Mouse (Mus musculus): ENCODE measurements around the gene Dio3. TPM values are rescaled to one million over a fixed set of nuclear protein-coding genes. Genes with fewer than 3 reads are reported as not detected.

Dio3 gene
- 0.45 and 0.50 TPM in 2 replicates for polyA plus RNA-seq (2015; fragmentation: Nextera tagmentation; extraction: Ambion mirVana)

DNA sequence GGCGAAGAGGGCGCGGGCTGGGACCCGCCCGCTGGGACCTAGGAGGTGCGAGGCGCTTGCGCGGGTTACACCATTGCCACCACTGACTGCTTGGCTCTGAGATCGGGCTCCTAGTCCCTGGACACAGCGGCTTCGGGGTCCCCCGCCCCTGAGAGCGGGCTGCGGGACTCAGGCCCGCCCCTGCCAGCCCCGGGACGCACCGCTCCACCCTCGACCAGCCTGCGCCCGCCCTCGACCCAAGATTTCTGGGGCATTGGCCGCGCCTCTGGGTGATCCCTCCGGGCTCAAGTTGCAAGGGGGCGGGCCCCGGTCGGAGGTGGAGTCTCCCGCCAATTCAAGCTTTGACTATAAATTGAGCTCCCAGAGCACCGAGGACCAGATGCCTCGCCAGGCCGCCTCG, at the start of gene Dio3:
Gene Dio3 (plus strand): TSS at position 216 of the 400 bp plus-strand sequence.
- Histone ChIP-seq H3K4me1 (peaks cover 36% of the 10 kb centered on the region), H3K27me3 (peaks cover 100% of the 10 kb centered on the region), H3K4me2 (peak within 1 kb of the TSS; percentile 88), H3K9me3 (replicated peaks) (no peaks in the 10 kb centered on the region), H3K27ac (no peak within 1 kb of the TSS), H3K4me3 (replicated peaks) (peak within 1 kb of the TSS; percentile 52), H3K9ac (peak within 1 kb of the TSS; percentile 18; the same call in 1 of the 2 replicates), H3K36me3 (no peaks in the 10 kb centered on the region)
- WGBS: under 1% methylated on average over 34 of the region's 34 CpGs
- ATAC-seq (replicated peaks; ENCODE audit: low FRiP score): peak; percentile 75

DNA sequence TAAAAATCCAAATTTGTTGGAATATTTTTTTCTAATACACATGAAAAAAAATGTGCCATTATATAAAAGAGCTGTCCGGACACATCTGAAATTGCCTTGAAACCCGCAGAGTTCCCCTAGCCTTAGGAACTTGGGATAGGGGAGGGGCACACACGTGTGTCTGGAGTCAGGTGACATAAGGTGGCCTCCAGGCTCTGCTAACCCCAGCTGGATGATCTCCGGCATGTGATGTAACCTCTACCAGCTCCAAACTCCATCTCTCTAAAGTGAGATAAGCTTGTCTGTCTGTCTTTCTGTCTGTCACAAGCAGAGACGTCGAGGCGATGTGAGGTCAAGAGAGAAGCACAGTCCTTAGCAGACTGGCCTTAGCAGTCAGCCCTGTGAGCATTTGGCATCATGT, 48.6 kb upstream of the Dio3 start:
- Histone ChIP-seq H3K4me2 (no peak overlapping the region), H3K9me3 (replicated peaks) (no peaks in the 10 kb centered on the region), H3K27ac (no peak overlapping the region), H3K36me3 (no peaks in the 10 kb centered on the region), H3K9ac (no peak overlapping the region), H3K27me3 (peaks cover 11% of the 10 kb centered on the region; the same call in 1 of the 2 replicates), H3K4me1 (peaks cover 16% of the 10 kb centered on the region), H3K4me3 (replicated peaks) (no peak overlapping the region)
- ATAC-seq (replicated peaks; ENCODE audit: low FRiP score): no peak
- WGBS: 74% methylated on average over 7 of the region's 7 CpGs

DNA sequence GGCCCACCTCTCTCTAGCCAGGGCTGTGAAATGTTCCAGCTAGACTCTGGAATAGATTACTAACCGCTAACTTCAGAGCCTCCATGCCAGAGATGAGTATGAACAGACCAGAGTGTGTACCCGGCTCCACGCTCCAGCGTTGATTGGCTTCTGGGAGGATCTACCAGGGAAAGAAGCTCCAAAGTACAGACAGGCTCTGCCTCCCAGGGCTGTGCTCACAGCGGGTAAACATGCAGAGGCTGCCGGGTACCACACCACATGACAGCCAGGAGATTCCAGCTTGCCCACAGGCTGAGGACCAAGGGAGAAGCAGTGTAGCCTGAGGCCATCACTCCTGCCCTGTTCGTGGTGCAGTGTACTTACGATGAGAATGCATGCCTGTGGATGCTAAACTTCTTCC, 48.1 kb upstream of the Dio3 start:
- 78% methylated on average over 8 of the region's 8 CpGs for WGBS
- no peak overlapping the region for H3K4me3 ChIP-seq (replicated peaks)

DNA sequence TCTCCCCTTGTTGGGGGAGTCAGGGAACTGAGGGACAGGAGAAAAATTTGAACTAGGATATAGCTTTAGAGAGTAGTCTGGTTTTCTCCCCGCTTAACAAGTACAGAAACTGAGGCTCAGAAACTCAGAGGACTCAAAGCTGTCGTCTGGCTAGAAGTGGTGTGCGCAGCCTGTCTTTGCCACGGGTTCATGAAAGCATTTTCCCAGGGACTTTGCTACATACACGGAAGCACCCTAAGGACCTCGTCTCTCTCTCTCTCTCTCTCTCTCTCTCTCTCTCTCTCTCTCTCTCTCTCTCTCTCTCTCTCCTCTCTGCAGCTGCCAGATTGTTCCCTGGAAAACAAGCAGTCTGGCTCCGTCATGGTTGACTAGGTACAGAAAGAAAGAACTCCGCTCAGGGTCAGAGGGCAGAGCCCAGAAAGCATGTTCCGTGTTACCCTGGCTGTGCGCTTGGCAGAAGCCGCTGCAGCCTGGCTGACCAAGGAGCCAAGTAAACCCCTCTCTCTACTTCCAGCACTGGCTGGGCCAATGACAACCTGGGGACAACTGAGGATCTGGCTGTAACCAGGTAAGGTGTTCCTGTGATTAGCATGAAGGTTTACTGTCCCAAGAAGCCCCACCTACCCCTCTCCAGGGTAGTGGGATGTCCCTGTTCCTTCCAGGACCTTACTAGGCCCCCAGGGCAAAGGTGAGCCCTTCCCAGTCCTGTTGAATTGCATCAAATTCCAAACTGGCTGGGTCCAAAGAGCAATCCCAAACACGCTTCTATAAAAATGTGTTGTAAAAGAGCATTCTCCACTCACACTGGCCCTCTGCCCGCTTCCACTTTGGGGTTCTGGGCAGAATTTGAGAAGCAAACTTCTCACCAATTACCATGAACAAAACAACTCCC, 46.9 kb upstream of the Dio3 start:
- H3K27ac ChIP-seq: peak overlapping the region; percentile 45; the same call in 1 of the 2 replicates
- peaks cover 11% of the 10 kb centered on the region; the same call in 1 of the 2 replicates for H3K27me3 ChIP-seq
- H3K9ac ChIP-seq: no peak overlapping the region
- WGBS: 43% methylated on average over 13 of the region's 13 CpGs
- ATAC-seq (replicated peaks; ENCODE audit: low FRiP score): peak; percentile 30; the same call in 1 of the 2 replicates
- H3K36me3 ChIP-seq: no peaks in the 10 kb centered on the region
- H3K4me1 ChIP-seq: peaks cover 20% of the 10 kb centered on the region
- H3K4me3 ChIP-seq (replicated peaks): no peak overlapping the region
- H3K9me3 ChIP-seq (replicated peaks): no peaks in the 10 kb centered on the region
- no peak overlapping the region for H3K4me2 ChIP-seq

More for the DNA sequence above, 48.1 kb upstream of the Dio3 start:
- Histone ChIP-seq H3K27ac (no peak overlapping the region), H3K9ac (no peak overlapping the region), H3K27me3 (peaks cover 11% of the 10 kb centered on the region; the same call in 1 of the 2 replicates), H3K4me2 (no peak overlapping the region), H3K4me1 (peaks cover 16% of the 10 kb centered on the region), H3K9me3 (replicated peaks) (no peaks in the 10 kb centered on the region), H3K36me3 (no peaks in the 10 kb centered on the region)
- ATAC-seq (replicated peaks; ENCODE audit: low FRiP score): 0 out of 2 replicates have a peak, but pooled peaks have one; percentile 27

DNA sequence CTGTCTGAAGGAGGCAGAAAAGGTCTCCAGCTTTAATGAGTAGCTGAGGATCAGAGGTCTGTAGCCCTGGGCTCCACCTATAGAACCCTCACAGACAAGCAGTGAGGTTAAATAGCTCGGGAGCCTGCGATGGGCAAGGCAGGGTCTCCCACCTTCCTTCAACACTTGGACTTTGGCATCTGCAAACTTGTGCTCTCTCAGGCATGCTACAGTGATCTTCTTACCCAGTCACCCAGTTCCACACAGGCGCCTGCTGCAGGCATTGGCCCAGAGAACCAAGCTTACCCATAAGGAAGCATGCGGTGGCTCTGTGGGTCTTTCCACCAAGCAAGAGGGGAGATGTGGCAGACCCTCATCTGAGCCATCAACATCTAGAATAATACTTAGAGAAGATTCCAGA, 43.0 kb upstream of the Dio3 start:
- Histone ChIP-seq H3K9ac (no peak overlapping the region), H3K9me3 (replicated peaks) (no peaks in the 10 kb centered on the region), H3K27me3 (peaks cover 4% of the 10 kb centered on the region; the same call in 1 of the 2 replicates), H3K36me3 (no peaks in the 10 kb centered on the region), H3K4me3 (replicated peaks) (no peak overlapping the region), H3K4me1 (peaks cover 20% of the 10 kb centered on the region), H3K4me2 (no peak overlapping the region), H3K27ac (no peak overlapping the region)
- peak; percentile 47; the same call in 1 of the 2 replicates for ATAC-seq (replicated peaks; ENCODE audit: low FRiP score)
- 86% methylated on average over 4 of the region's 4 CpGs for WGBS

DNA sequence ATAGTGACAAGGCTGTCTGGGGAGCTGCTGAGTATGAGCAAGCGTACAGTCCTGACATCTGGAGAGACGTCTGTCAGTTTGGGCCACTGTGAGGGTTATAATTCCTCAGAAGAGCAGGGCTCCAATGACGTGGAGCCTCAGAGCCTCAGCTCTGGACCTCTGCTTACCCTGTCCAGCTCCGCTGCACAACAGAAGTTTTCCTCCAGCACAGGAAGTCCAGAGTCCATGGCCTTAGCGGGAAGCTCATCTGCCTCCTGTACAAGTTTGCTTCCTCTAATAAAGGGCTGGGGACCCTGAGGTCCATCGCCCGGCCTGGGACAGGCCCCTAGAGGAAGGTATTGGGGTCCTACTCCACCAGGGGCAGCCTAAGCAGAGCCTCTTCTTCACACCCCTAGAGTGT, 41.8 kb upstream of the Dio3 start:
- ATAC-seq (replicated peaks; ENCODE audit: low FRiP score): no peak
- H3K36me3 ChIP-seq: no peaks in the 10 kb centered on the region
- H3K4me2 ChIP-seq: no peak overlapping the region
- no peak overlapping the region for H3K4me3 ChIP-seq (replicated peaks)
- peaks cover 18% of the 10 kb centered on the region for H3K4me1 ChIP-seq
- no peak overlapping the region for H3K27ac ChIP-seq
- 74% methylated on average over 7 of the region's 7 CpGs for WGBS
- no peaks in the 10 kb centered on the region for H3K9me3 ChIP-seq (replicated peaks)
- H3K9ac ChIP-seq: no peak overlapping the region
- 0 out of 2 replicates have a peak, but pooled peaks cover 4% of the 10 kb centered on the region for H3K27me3 ChIP-seq

DNA sequence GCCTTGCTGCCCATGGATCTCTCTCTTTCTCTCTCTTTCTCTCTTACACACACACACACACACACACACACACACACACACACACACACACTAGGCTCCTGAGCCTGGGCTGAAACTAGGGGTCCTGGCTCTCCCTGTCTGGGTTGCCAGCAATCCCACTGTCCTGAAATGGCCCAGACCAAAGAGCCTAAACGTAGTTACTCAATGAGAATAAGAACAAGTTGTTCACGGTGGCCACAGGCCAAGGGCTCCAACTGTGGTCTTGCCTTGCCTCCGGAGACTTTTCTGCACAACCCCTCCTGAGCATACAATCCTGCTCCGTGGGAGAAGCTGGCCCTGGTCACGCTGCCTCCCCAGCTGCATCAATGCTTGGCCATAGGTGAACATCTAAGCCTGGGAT, 39.5 kb upstream of the Dio3 start:
- Histone ChIP-seq H3K4me3 (replicated peaks) (no peak overlapping the region), H3K9me3 (replicated peaks) (no peaks in the 10 kb centered on the region), H3K4me1 (peaks cover 3% of the 10 kb centered on the region; the same call in 1 of the 2 replicates), H3K9ac (no peak overlapping the region), H3K27ac (no peak overlapping the region), H3K27me3 (0 out of 2 replicates have a peak, but pooled peaks cover 4% of the 10 kb centered on the region), H3K36me3 (no peaks in the 10 kb centered on the region), H3K4me2 (no peak overlapping the region)
- ATAC-seq (replicated peaks; ENCODE audit: low FRiP score): no peak
- WGBS: 88% methylated on average over 5 of the region's 5 CpGs

DNA sequence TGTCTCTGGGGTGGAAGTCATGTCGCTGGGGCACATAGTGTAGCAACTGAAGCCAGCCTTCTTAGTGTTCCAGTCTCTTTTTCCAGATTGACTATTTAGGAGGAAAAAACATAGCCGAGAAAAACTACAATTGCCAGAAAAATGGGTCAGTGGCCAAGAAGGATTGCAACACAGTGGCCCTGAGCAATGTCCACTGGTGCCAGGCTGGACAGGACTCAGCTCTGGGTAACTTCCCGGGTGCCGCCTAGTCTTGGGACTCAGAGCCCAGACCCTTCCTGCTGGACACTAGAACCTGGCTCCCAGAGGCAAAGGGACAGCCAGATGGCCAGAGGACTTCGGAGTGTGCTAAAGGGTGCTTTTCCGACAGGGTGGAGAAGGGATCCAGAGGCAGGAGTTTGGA, 34.3 kb upstream of the Dio3 start:
- H3K4me3 ChIP-seq (replicated peaks): no peak overlapping the region
- no peaks in the 10 kb centered on the region for H3K36me3 ChIP-seq
- WGBS: 87% methylated on average over 6 of the region's 6 CpGs
- no peak overlapping the region for H3K4me2 ChIP-seq
- no peaks in the 10 kb centered on the region for H3K9me3 ChIP-seq (replicated peaks)
- no peaks in the 10 kb centered on the region for H3K4me1 ChIP-seq
- H3K27me3 ChIP-seq: no peaks in the 10 kb centered on the region
- no peak overlapping the region for H3K9ac ChIP-seq
- no peak for ATAC-seq (replicated peaks; ENCODE audit: low FRiP score)
- no peak overlapping the region for H3K27ac ChIP-seq

DNA sequence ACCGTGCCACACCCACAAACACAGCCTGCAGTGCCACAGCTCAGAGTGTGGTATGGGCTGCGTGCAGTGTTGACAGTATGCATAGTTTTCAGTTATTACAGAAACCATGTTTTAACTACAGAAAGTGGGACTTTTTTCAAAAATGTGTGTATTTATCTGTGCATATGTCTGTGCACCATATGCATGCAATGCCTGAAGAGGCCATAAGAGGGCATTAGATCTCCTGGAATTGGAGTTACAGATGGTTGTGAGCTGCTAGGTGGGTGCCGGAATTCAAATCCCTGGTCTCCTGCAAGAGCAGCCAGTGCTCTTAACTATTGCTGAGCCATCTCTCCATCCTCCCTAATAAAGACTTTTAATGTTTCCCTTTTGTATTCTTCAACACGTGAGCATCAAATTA, 33.4 kb upstream of the Dio3 start:
- no peaks in the 10 kb centered on the region for H3K27me3 ChIP-seq
- H3K4me2 ChIP-seq: no peak overlapping the region
- H3K9ac ChIP-seq: no peak overlapping the region
- no peaks in the 10 kb centered on the region for H3K9me3 ChIP-seq (replicated peaks)
- no peaks in the 10 kb centered on the region for H3K4me1 ChIP-seq
- WGBS: 96% methylated on average over 4 of the region's 4 CpGs
- no peak for ATAC-seq (replicated peaks; ENCODE audit: low FRiP score)
- no peak overlapping the region for H3K4me3 ChIP-seq (replicated peaks)
- no peaks in the 10 kb centered on the region for H3K36me3 ChIP-seq
- no peak overlapping the region for H3K27ac ChIP-seq

DNA sequence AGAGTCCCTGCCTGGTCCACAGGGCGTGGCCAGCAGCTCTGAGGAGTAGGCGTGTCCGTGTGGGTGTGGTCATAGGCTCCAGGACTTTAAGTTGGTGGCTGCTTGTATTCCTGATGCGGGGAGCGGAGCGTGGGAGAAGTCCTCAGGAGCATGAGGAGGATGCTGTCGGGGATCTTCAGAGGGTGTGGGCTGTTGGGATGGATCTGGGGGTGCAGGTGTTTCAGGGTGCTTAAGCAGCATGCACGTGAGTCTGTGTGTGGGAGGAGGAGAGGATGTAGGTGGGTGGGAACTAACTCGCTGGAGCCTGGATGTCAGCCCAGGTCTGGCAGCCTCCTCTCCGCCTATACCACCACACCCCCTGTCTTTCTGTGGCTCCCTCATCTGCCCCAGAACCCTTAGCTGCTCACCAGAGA, 26.7 kb upstream of the Dio3 start:
- Histone ChIP-seq H3K4me1 (peaks cover 33% of the 10 kb centered on the region), H3K27me3 (peaks cover 16% of the 10 kb centered on the region), H3K9ac (no peak overlapping the region), H3K36me3 (no peaks in the 10 kb centered on the region), H3K4me2 (no peak overlapping the region), H3K9me3 (replicated peaks) (no peaks in the 10 kb centered on the region), H3K27ac (no peak overlapping the region), H3K4me3 (replicated peaks) (no peak overlapping the region)
- ATAC-seq (replicated peaks; ENCODE audit: low FRiP score): no peak
- WGBS: 27% methylated on average over 10 of the region's 10 CpGs

DNA sequence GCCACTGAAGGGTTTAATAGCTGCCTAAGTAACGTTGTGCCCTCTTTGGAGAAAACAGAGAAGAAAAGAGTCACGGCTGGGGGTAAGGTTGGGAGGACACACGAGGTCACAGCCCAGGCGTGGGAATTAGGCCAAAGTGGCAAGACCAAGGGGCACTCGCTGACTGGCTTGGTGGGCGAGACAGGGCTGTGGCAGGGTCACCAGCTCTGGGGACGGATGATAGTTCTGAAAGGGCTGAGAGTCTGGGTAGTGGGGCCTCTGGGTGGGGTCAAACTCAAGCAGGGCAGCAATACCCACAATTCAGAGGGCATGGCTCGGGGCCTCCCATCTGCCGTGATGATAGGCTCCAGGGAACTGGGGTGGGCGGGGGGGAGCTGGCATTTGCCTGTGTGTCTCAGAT, 23.1 kb upstream of the Dio3 start:
- 52% methylated on average over 10 of the region's 10 CpGs for WGBS
- H3K9ac ChIP-seq: no peak overlapping the region
- H3K4me2 ChIP-seq: no peak overlapping the region
- ATAC-seq (replicated peaks; ENCODE audit: low FRiP score): 0 out of 2 replicates have a peak, but pooled peaks have one; percentile 2
- H3K27me3 ChIP-seq: peaks cover 16% of the 10 kb centered on the region
- H3K27ac ChIP-seq: no peak overlapping the region
- H3K4me1 ChIP-seq: peaks cover 40% of the 10 kb centered on the region
- no peak overlapping the region for H3K4me3 ChIP-seq (replicated peaks)
- H3K36me3 ChIP-seq: no peaks in the 10 kb centered on the region
- H3K9me3 ChIP-seq (replicated peaks): no peaks in the 10 kb centered on the region

DNA sequence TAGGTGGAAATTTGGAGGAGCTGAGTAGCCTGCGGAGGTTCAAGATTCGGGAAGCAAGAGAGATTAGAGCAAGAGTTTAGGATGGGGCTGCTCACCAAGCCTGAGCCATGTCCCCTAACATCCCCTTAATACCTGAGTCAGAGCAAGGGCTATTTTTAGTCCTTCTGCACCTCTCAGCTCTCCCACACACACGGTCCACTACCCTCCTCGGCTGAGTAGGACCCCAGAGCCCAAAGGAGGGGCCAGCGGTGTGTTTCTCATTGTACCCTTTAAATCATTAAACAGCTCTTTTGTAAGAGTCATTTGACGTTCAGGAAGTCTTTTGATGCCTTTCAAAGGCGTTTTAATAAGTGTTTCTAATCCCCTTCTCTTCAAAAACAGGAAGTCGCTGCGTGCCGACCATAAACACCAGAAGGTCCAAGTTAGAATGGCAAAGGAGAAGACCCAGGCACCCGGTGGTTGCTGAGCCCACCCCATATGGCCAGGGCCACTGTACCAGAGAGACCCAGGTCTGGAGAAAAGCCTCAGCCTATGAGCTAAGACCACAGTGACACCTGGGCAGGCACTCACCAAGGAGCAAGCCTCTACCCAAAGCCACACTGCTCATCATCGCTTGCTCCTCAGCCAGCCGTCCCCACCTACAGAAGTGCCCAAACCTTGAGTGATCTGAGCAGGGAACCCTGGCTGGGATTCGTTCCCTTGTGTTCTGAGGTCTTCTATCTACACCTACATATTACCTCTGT, 22.2 kb upstream of the Dio3 start:
- H3K4me3 ChIP-seq (replicated peaks): no peak overlapping the region
- H3K4me1 ChIP-seq: peaks cover 38% of the 10 kb centered on the region
- H3K9me3 ChIP-seq (replicated peaks): no peaks in the 10 kb centered on the region
- H3K9ac ChIP-seq: no peak overlapping the region
- peak overlapping the region; percentile 32 for H3K4me2 ChIP-seq
- no peaks in the 10 kb centered on the region for H3K36me3 ChIP-seq
- H3K27me3 ChIP-seq: peaks cover 8% of the 10 kb centered on the region
- 38% methylated on average over 14 of the region's 14 CpGs for WGBS
- ATAC-seq (replicated peaks; ENCODE audit: low FRiP score): peak; percentile 86
- peak overlapping the region; percentile 54; the same call in 1 of the 2 replicates for H3K27ac ChIP-seq
